Mouse (Mus musculus): Measurements from ENCODE around the gene Pou2f2.

Gene Pou2f2

GRCm38 (mm10) chr7:25196107-25196506 lies 16.6 kb upstream of the Pou2f2 start:
- in situ Hi-C loops (cut with MboI, MseI): no loop called here

GRCm38 (mm10) chr7:25195148-25195547 lies 15.6 kb upstream of the Pou2f2 start:
- in situ Hi-C loops (cut with MboI, MseI): no loop called here

GRCm38 (mm10) chr7:25192110-25192509 lies 12.6 kb upstream of the Pou2f2 start:
- in situ Hi-C loops (cut with MboI, MseI): no loop called here

- in situ Hi-C loops (cut with MboI, MseI): no loop called here
These were observed 11.3 kb upstream of the Pou2f2 start for GRCm38 (mm10) chr7:25190806-25191205.

- in situ Hi-C loops (cut with MboI, MseI): loop anchor here (5.0 kb wide), 1 partner anchor 91 kb away; no protein-coding TSS in a partner anchor
These were observed 8.4 kb upstream of the Pou2f2 start for GRCm38 (mm10) chr7:25187662-25188650.

GRCm38 (mm10) chr7:25184091-25184490 lies 4.6 kb upstream of the Pou2f2 start:
- in situ Hi-C loops (cut with MboI, MseI): loop anchor here (5.0 kb wide), 1 partner anchor 42 kb away; no protein-coding TSS in a partner anchor

GRCm38 (mm10) chr7:25181814-25182213 lies 2.3 kb upstream of the Pou2f2 start:
- in situ Hi-C loops (cut with MboI, MseI): loop anchor here (5.0 kb wide), 1 partner anchor 40 kb away; no protein-coding TSS in a partner anchor

GRCm38 (mm10) chr7:25181331-25181790 lies 1.8 kb upstream of the Pou2f2 start:
- in situ Hi-C loops (cut with MboI, MseI): loop anchor here (5.0 kb wide), 1 partner anchor 39 kb away; no protein-coding TSS in a partner anchor

GRCm38 (mm10) chr7:25180512-25180911 lies 986 bp upstream of the Pou2f2 start:
- in situ Hi-C loops (cut with MboI, MseI): loop anchor here (5.0 kb wide), 1 partner anchor 38 kb away; no protein-coding TSS in a partner anchor

- in situ Hi-C loops (cut with MboI, MseI): no loop called here
These were observed 530 bp downstream of the Pou2f2 start for GRCm38 (mm10) chr7:25178787-25179605.

- in situ Hi-C loops (cut with MboI, MseI): no loop called here
These were observed 1.2 kb downstream of the Pou2f2 start for GRCm38 (mm10) chr7:25178317-25178716.

GRCm38 (mm10) chr7:25174343-25174742 lies 5.2 kb downstream of the Pou2f2 start:
- in situ Hi-C loops (cut with MboI, MseI): no loop called here

- in situ Hi-C loops (cut with MboI, MseI): no loop called here
These were observed 6.9 kb downstream of the Pou2f2 start for GRCm38 (mm10) chr7:25172669-25173068.

- in situ Hi-C loops (cut with MboI, MseI): no loop called here
These were observed 8.9 kb downstream of the Pou2f2 start for GRCm38 (mm10) chr7:25170583-25170982.

GRCm38 (mm10) chr7:25166106-25166505 lies 13.4 kb downstream of the Pou2f2 start:
- in situ Hi-C loops (cut with MboI, MseI): no loop called here

GRCm38 (mm10) chr7:25156158-25156648 lies 23.3 kb downstream of the Pou2f2 start:
- in situ Hi-C loops (cut with MboI, MseI): no loop called here

GRCm38 (mm10) chr7:25155469-25156157 lies 23.9 kb downstream of the Pou2f2 start:
- in situ Hi-C loops (cut with MboI, MseI): no loop called here

GRCm38 (mm10) chr7:25154648-25155047 lies 24.9 kb downstream of the Pou2f2 start:
- in situ Hi-C loops (cut with MboI, MseI): no loop called here

- in situ Hi-C loops (cut with MboI, MseI): no loop called here
These were observed 25.7 kb downstream of the Pou2f2 start for GRCm38 (mm10) chr7:25153841-25154240.

GRCm38 (mm10) chr7:25151916-25152556 lies 27.5 kb downstream of the Pou2f2 start:
- in situ Hi-C loops (cut with MboI, MseI): no loop called here

- in situ Hi-C loops (cut with MboI, MseI): no loop called here
These were observed 28.5 kb downstream of the Pou2f2 start for GRCm38 (mm10) chr7:25151009-25151408.
